Mouse (Mus musculus) embryo, embryonic 9.5 days (tissue): ENCODE data around the gene Ptch1.

Experiments used
- DNase-seq: peaks from one replicate; pipeline ENCODE4 v3.0.0-alpha.2; 2017; ENCODE audit errors: extremely low spot score

Gene Ptch1

GRCm38 (mm10) chr13:63540584-63540983, 32.8 kb downstream of the Ptch1 start:
- DNase-seq, result no peak

GRCm38 (mm10) chr13:63534981-63535380, 38.4 kb downstream of the Ptch1 start:
- DNase-seq, result no peak

- no peak for DNase-seq
Observed at GRCm38 (mm10) chr13:63530857-63531256, 42.5 kb downstream of the Ptch1 start.

GRCm38 (mm10) chr13:63530371-63530764, 43.0 kb downstream of the Ptch1 start:
- DNase-seq, result no peak

- DNase-seq, result no peak
Observed at GRCm38 (mm10) chr13:63529602-63530370, 43.6 kb downstream of the Ptch1 start.

GRCm38 (mm10) chr13:63528852-63529251, 44.5 kb downstream of the Ptch1 start:
- no peak for DNase-seq

GRCm38 (mm10) chr13:63528164-63528675, 45.2 kb downstream of the Ptch1 start:
- DNase-seq, result peak; percentile 64

GRCm38 (mm10) chr13:63525571-63526197, 47.7 kb downstream of the Ptch1 start:
- no peak for DNase-seq

GRCm38 (mm10) chr13:63524608-63525570, 48.5 kb downstream of the Ptch1 start:
- DNase-seq, result no peak

GRCm38 (mm10) chr13:63524061-63524460, 49.3 kb downstream of the Ptch1 start:
- DNase-seq, result no peak

GRCm38 (mm10) chr13:63522832-63523231, 50.6 kb downstream of the Ptch1 start:
- DNase-seq, result no peak

- DNase-seq, result no peak
Observed at GRCm38 (mm10) chr13:63520110-63520509, 53.3 kb downstream of the Ptch1 start.

GRCm38 (mm10) chr13:63516535-63516934, 56.9 kb downstream of the Ptch1 start:
- DNase-seq, result no peak

GRCm38 (mm10) chr13:63515542-63515941, 57.9 kb downstream of the Ptch1 start:
- DNase-seq, result no peak

GRCm38 (mm10) chr13:63514931-63515360, 58.5 kb downstream of the Ptch1 start:
- no peak for DNase-seq

- DNase-seq, result no peak
Observed at GRCm38 (mm10) chr13:63513374-63514098, 59.9 kb downstream of the Ptch1 start.

GRCm38 (mm10) chr13:63512411-63512810, 61.0 kb downstream of the Ptch1 start:
- DNase-seq, result no peak

GRCm38 (mm10) chr13:63507821-63508220, 65.6 kb downstream of the Ptch1 start:
- no peak for DNase-seq

GRCm38 (mm10) chr13:63507001-63507556, 66.3 kb downstream of the Ptch1 start:
- DNase-seq, result no peak

- no peak for DNase-seq
Observed at GRCm38 (mm10) chr13:63506364-63506763, 67.0 kb downstream of the Ptch1 start.

GRCm38 (mm10) chr13:63502391-63502790, 71.0 kb downstream of the Ptch1 start:
- DNase-seq, result no peak
